Mouse (Mus musculus) embryonic fibroblast, embryonic 13.5 days (primary cell): Measurements from ENCODE around the gene Cxcl1.

ENCODE experiments used
- CTCF ChIP-seq: IDR thresholded peaks from 2 replicates; pipeline ENCODE4 v1.5.1; 2011; ENCODE audit warnings: mild to moderate bottlenecking, control low read depth, low read length, moderate library complexity, borderline replicate concordance; ENCODE audit not compliant: insufficient read depth
- POLR2A ChIP-seq: IDR thresholded peaks from 2 replicates; pipeline ENCODE4 v1.6.1; 2011; ENCODE audit warnings: low read depth, mild to moderate bottlenecking, control low read depth, low read length, moderate library complexity

- TF ChIP-seq CTCF (no peak), POLR2A (no peak)
Measured at GRCm38 (mm10) chr5:90891464-90891813, 398 bp downstream of the Cxcl1 start.
